Mouse (Mus musculus) hindbrain, embryonic 15.5 days (tissue): Measurements from ENCODE around the gene Zscan4e. TPM values are rescaled to one million over a fixed set of nuclear protein-coding genes. Genes with fewer than 3 reads are reported as not detected.
"Not testable (repeated sequence)": the region's sequence is repeated elsewhere in the genome, so short reads cannot be mapped to it uniquely, and the experiment has no call there.

Experiments
- ATAC-seq: fragments of 200-750 bp; cut with Nextera tagmentation; 2 replicates; pipeline ENCODE4 v1.8.0; 2017; ENCODE audit warnings: low read depth, moderate number of reproducible peaks, moderate TSS enrichment; ENCODE audit not compliant: low FRiP score
- H3K27ac ChIP-seq: fragments of 300-500 bp; sonication (generic); replicated peaks from 2 replicates; pipeline ENCODE4 v1.5.1; 2015; ENCODE audit warnings: mild to moderate bottlenecking, inconsistent platforms
- H3K27me3 ChIP-seq: fragments of 300-500 bp; sonication (generic); 2 replicates; pipeline ENCODE4 v1.6.1; 2015; ENCODE audit warnings: control low read depth, inconsistent platforms
- H3K36me3 ChIP-seq: fragments of 300-500 bp; sonication (generic); 2 replicates; pipeline ENCODE4 v1.6.1; 2015; ENCODE audit warnings: control low read depth, inconsistent platforms
- H3K4me1 ChIP-seq: fragments of 300-500 bp; sonication (generic); replicated peaks from 2 replicates; pipeline ENCODE4 v1.6.1; 2015; ENCODE audit warnings: control low read depth, inconsistent platforms
- H3K4me2 ChIP-seq: fragments of 300-500 bp; sonication (generic); 2 replicates; pipeline ENCODE4 v1.6.1; 2015; ENCODE audit warnings: moderate library complexity, mild to moderate bottlenecking, inconsistent platforms
- H3K4me3 ChIP-seq: fragments of 300-500 bp; sonication (generic); 2 replicates; pipeline ENCODE4 v1.5.1; 2015; ENCODE audit warnings: mild to moderate bottlenecking, inconsistent platforms
- H3K9ac ChIP-seq: fragments of 300-500 bp; sonication (generic); 2 replicates; pipeline ENCODE4 v1.6.1; 2015; ENCODE audit warnings: inconsistent platforms
- H3K9me3 ChIP-seq: fragments of 300-500 bp; sonication (generic); 2 replicates; pipeline ENCODE4 v1.6.1; 2016; ENCODE audit warnings: control low read depth, inconsistent platforms
- microRNA-seq: library from miRNA; unstranded; fragments of <30 nt; microRNA quantifications from one replicate; pipeline ENCODE4, GENCODE M21; 2016
- polyA plus RNA-seq: library from polyadenylated mRNA; unstranded; fragments of >200 nt; fragmentation: Nextera tagmentation; extraction: Ambion mirVana; gene quantifications from 2 replicates; pipeline ENCODE4 v1.2.1, GENCODE M21; 2015

The Zscan4e gene
- polyA plus RNA-seq: not detected in 2 replicates

GRCm38 (mm10) chr7:11310582-11310981, at the start of gene Zscan4e:
Gene Zscan4e (minus strand): TSS chr7:11310682.
- not testable (repeated sequence) for H3K4me2 ChIP-seq, H3K4me3 ChIP-seq, H3K27ac ChIP-seq, ATAC-seq, H3K27me3 ChIP-seq, H3K36me3 ChIP-seq, H3K9me3 ChIP-seq, H3K4me1 ChIP-seq, H3K9ac ChIP-seq

Small RNA genes lying within 50 kb of the gene (microRNA-seq; reads per million reads assigned to microRNA genes)
- gene Gm23087 (not detected), gene Gm26248 (not detected)

Other genes with a start within 250 kb of the Zscan4e start
- gene Zscan4-ps1, start 241.0 kb downstream of the Zscan4e start, polyA plus RNA-seq: not detected in 2 replicates
- not detected in 2 replicates for gene Zscan4d, start 144.5 kb downstream of the Zscan4e start, polyA plus RNA-seq
- gene Zscan4f, start 87.2 kb upstream of the Zscan4e start, polyA plus RNA-seq: not detected in 2 replicates
- gene Zscan4-ps2, start 203.6 kb upstream of the Zscan4e start, polyA plus RNA-seq: not detected in 2 replicates